Mouse (Mus musculus) forebrain, embryonic 15.5 days (tissue): ENCODE measurements around the gene Serac1. TPM values are rescaled to one million over a fixed set of nuclear protein-coding genes. Genes with fewer than 3 reads are reported as not detected.
A peak's percentile ranks its signal among the peaks of the same experiment; 100 is the strongest.

Source experiments
- ATAC-seq: fragments of 200-750 bp; cut with Nextera tagmentation; replicated peaks from 2 replicates; pipeline ENCODE4 v1.8.0; 2017; ENCODE audit warnings: mild to moderate bottlenecking, moderate TSS enrichment, moderate library complexity
- H3K27ac ChIP-seq: fragments of 300-500 bp; sonication (generic); replicated peaks from 2 replicates; pipeline ENCODE4 v1.5.1; 2015; ENCODE audit warnings: mild to moderate bottlenecking, inconsistent platforms
- H3K27me3 ChIP-seq: fragments of 300-500 bp; sonication (generic); 2 replicates; pipeline ENCODE4 v1.6.1; 2015; ENCODE audit warnings: inconsistent platforms
- H3K36me3 ChIP-seq: fragments of 300-500 bp; sonication (generic); 2 replicates; pipeline ENCODE4 v1.6.1; 2015; ENCODE audit warnings: mild to moderate bottlenecking, inconsistent platforms
- H3K4me1 ChIP-seq: fragments of 300-500 bp; sonication (generic); 2 replicates; pipeline ENCODE4 v1.6.1; 2015; ENCODE audit warnings: inconsistent platforms
- H3K4me2 ChIP-seq: fragments of 300-500 bp; sonication (generic); replicated peaks from 2 replicates; pipeline ENCODE4 v1.6.1; 2015; ENCODE audit warnings: mild to moderate bottlenecking, inconsistent platforms
- H3K4me3 ChIP-seq: fragments of 300-500 bp; sonication (generic); 2 replicates; pipeline ENCODE4 v1.5.1; 2015; ENCODE audit warnings: mild to moderate bottlenecking, inconsistent platforms
- H3K9ac ChIP-seq: fragments of 300-500 bp; sonication (generic); replicated peaks from 2 replicates; pipeline ENCODE4 v1.6.1; 2015; ENCODE audit warnings: mild to moderate bottlenecking, inconsistent platforms
- H3K9me3 ChIP-seq: fragments of 300-500 bp; sonication (generic); 2 replicates; pipeline ENCODE4 v1.6.1; 2016; ENCODE audit warnings: inconsistent platforms
- WGBS: fragments of 180-500 bp; shearing (Covaris S2); methylation state at CpG from one replicate; pipeline ENCODE4 v1.1.7; 2015; ENCODE audit warnings: mixed read lengths; 5-methylcytosine and 5-hydroxymethylcytosine counted together
- polyA plus RNA-seq: library from polyadenylated mRNA; unstranded; fragments of >200 nt; fragmentation: Nextera tagmentation; extraction: Ambion mirVana; gene quantifications from 2 replicates; pipeline ENCODE4 v1.2.1, GENCODE M21; 2015

Gene Serac1
- 12.1 and 15.5 TPM in 2 replicates for polyA plus RNA-seq

GRCm38 (mm10) chr17:6079287-6080122 lies at the start of gene Serac1, which contains the start of gene Gtf2h5:
Gene Serac1, minus strand, starts transcription at chr17:6079741.
Gene Gtf2h5, plus strand, starts transcription at chr17:6079786.
- Histone ChIP-seq H3K9me3 (no peaks in the 10 kb centered on the region), H3K4me3 (peak within 1 kb of the TSS; percentile 97), H3K9ac (peak within 1 kb of the TSS; percentile 80), H3K27me3 (no peaks in the 10 kb centered on the region), H3K4me1 (peaks cover 36% of the 10 kb centered on the region), H3K4me2 (peak within 1 kb of the TSS; percentile 83), H3K27ac (peak within 1 kb of the TSS; percentile 90), H3K36me3 (peaks cover 7% of the 10 kb centered on the region; the same call in 1 of the 2 replicates)
- under 1% methylated on average over 69 of the region's 70 CpGs for WGBS
- peak; percentile 94 for ATAC-seq

GRCm38 (mm10) chr17:6128039-6128438 lies 48.5 kb upstream of the Serac1 start:
- Histone ChIP-seq H3K27me3 (no peaks in the 10 kb centered on the region), H3K4me3 (no peak overlapping the region), H3K9me3 (no peaks in the 10 kb centered on the region), H3K36me3 (peaks cover 22% of the 10 kb centered on the region), H3K27ac (no peak overlapping the region), H3K4me2 (no peak overlapping the region), H3K4me1 (peaks cover 8% of the 10 kb centered on the region), H3K9ac (no peak overlapping the region)
- WGBS, result 74% methylated on average over 3 of the region's 3 CpGs
- no peak for ATAC-seq

DNA sequence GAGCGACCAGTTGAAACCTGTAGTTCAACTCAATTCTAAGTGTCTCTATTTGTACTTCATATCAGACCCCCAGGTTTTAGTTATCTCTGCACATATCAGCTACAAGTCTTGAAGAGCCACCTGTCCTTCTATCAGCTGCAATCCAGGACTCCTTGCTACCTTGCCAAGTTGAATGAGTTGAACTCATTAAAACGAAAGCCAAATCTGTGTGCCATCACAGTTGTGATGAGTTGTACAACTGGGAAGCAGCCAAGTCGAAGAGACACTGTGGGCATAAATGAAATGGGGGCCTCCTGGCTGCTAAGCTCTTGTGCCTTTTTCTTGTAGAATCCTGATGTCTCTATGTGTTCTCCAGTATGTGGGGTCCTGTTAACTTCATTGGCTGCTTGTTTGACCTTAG lies 45.9 kb upstream of the Serac1 start:
- no peak overlapping the region for H3K9ac ChIP-seq
- no peaks in the 10 kb centered on the region for H3K27me3 ChIP-seq
- no peak for ATAC-seq
- peaks cover 8% of the 10 kb centered on the region for H3K4me1 ChIP-seq
- H3K4me2 ChIP-seq, result no peak overlapping the region
- H3K27ac ChIP-seq, result no peak overlapping the region
- H3K9me3 ChIP-seq, result no peaks in the 10 kb centered on the region
- WGBS, result 89% methylated on average over 3 of the region's 3 CpGs
- H3K4me3 ChIP-seq, result no peak overlapping the region
- peaks cover 31% of the 10 kb centered on the region for H3K36me3 ChIP-seq

DNA sequence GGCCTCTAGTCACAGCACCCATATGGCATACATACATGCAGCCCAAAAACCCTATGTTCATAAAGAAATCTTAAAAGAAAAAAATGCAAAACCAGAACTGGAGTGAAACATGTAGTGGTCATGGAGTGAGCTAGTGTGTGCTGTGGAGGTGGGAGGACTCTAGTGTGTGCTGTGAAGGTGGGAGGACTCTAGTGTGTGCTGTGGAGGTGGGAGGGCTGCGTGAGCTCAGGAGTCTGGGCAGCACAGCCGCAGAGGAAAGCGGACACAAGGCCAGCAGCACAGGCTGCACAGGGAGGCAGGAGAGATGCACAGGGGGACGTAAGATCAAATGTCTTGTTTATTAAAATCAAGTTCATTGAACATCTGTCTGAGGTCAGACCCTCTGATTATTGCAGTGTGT lies 44.2 kb upstream of the Serac1 start:
- H3K36me3 ChIP-seq, result peaks cover 31% of the 10 kb centered on the region
- no peak overlapping the region for H3K27ac ChIP-seq
- H3K9me3 ChIP-seq, result no peaks in the 10 kb centered on the region
- no peak overlapping the region for H3K4me3 ChIP-seq
- no peak overlapping the region for H3K4me2 ChIP-seq
- H3K9ac ChIP-seq, result no peak overlapping the region
- no peak for ATAC-seq
- no peaks in the 10 kb centered on the region for H3K27me3 ChIP-seq
- H3K4me1 ChIP-seq, result peaks cover 5% of the 10 kb centered on the region; the same call in 1 of the 2 replicates
- 94% methylated on average over 4 of the region's 4 CpGs for WGBS

DNA sequence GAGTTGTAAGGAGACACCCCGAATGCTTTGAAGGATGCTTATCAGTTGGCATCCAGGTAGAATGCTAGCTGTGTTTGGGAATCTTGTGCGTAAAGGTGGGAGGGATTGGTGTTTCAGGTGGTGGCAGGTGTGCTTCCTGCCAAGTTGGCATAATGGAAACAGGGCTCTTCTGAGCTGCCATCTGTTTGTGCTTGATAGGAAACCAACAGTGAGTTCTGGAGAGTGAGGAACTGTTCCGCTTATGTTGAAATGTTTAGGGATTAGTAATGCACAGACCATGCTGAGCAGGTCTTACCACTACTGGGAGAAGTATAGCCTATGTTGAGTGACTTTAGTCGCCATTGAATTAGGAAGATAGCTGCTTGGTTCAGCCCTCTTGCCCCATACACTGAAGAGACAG lies 39.3 kb upstream of the Serac1 start:
- no peaks in the 10 kb centered on the region for H3K27me3 ChIP-seq
- no peak overlapping the region for H3K4me3 ChIP-seq
- 79% methylated on average over 4 of the region's 4 CpGs for WGBS
- no peaks in the 10 kb centered on the region for H3K9me3 ChIP-seq
- peaks cover 14% of the 10 kb centered on the region for H3K4me1 ChIP-seq
- ATAC-seq, result no peak
- no peak overlapping the region for H3K4me2 ChIP-seq
- H3K27ac ChIP-seq, result no peak overlapping the region
- no peak overlapping the region for H3K9ac ChIP-seq
- H3K36me3 ChIP-seq, result peaks cover 22% of the 10 kb centered on the region

DNA sequence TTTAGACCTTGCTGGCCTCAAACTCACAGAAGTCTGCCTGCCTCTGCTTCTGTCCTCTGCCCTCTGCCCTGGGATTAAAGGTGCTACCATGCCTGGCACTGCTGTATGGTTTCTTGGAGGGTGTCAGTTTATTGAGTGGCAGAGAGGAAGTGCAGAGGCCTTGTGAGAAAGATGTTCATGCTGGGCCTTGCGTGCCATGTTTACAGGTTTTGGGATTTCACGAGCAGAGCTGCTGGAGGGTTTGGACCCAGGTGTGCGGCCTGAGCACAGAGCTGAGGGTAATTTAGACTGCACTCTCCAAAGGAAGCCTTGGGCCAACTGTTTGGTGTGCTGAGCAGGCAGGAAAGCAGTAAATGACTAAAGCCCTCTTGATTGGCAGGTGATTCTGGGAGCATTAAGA lies 38.4 kb upstream of the Serac1 start:
- WGBS, result 83% methylated on average over 3 of the region's 3 CpGs
- Histone ChIP-seq H3K9ac (no peak overlapping the region), H3K4me2 (no peak overlapping the region), H3K9me3 (no peaks in the 10 kb centered on the region), H3K27me3 (no peaks in the 10 kb centered on the region), H3K36me3 (peaks cover 15% of the 10 kb centered on the region), H3K27ac (no peak overlapping the region), H3K4me3 (no peak overlapping the region), H3K4me1 (peaks cover 14% of the 10 kb centered on the region)
- no peak for ATAC-seq

DNA sequence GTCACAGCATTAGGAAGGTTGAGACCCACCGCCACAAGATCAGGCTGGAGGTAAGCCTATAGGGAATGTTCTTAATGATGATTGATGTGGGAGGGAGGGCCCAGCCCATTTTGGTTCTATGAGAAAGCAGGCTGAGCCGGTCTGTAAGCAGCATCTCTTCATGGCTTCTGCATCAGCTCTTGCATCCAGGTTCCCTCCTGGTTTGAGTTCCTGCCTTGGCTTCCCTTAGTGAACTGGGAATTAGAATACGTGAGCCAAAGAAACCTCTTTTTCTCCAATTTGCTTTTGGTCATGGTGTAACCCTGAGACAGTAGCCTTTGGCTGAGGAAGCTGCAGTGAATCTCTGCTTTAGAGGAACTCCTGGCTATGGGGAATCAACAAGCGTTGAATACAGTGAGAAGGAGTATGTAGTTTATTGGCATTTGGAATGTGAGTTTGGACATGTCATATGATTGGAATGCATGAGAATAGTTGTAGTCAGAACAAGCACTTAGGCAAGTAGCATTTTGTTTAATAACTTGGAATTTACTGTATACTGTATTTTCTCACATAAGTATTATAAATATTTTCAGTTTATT lies 37.7 kb upstream of the Serac1 start:
- Histone ChIP-seq H3K27ac (no peak overlapping the region), H3K4me3 (no peak overlapping the region), H3K4me1 (peaks cover 14% of the 10 kb centered on the region), H3K4me2 (no peak overlapping the region), H3K36me3 (peaks cover 8% of the 10 kb centered on the region), H3K9ac (no peak overlapping the region), H3K27me3 (no peaks in the 10 kb centered on the region), H3K9me3 (no peaks in the 10 kb centered on the region)
- no peak for ATAC-seq
- 86% methylated on average over 4 of the region's 4 CpGs for WGBS

DNA sequence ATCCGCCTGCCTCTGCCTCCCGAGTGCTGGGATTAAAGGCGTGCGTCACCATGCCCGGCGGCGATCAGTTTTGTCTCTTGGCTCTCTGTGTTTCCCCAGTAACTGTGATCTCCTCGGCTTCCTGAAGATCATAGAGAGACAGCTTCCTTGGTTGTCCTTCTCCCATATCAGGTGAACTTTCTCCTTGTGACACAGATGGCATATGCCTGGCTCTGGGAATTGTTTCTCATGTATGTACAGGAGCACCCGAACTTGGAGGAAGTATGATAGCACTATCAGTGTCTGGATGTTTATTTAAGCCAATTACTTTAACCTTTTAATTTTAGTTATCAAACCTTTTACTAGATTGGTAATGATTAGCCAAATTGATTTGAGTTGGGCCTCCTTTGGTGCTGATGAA lies 35.5 kb upstream of the Serac1 start:
- WGBS, result 95% methylated on average over 9 of the region's 9 CpGs
- no peak overlapping the region for H3K4me3 ChIP-seq
- H3K9me3 ChIP-seq, result no peaks in the 10 kb centered on the region
- ATAC-seq, result no peak
- no peak overlapping the region for H3K4me2 ChIP-seq
- no peak overlapping the region for H3K9ac ChIP-seq
- no peaks in the 10 kb centered on the region for H3K27me3 ChIP-seq
- H3K27ac ChIP-seq, result no peak overlapping the region
- H3K36me3 ChIP-seq, result peaks cover 7% of the 10 kb centered on the region; the same call in 1 of the 2 replicates
- peaks cover 21% of the 10 kb centered on the region for H3K4me1 ChIP-seq

GRCm38 (mm10) chr17:6113653-6114052 lies 34.1 kb upstream of the Serac1 start:
- peaks cover 9% of the 10 kb centered on the region; the same call in 1 of the 2 replicates for H3K36me3 ChIP-seq
- no peak overlapping the region for H3K4me3 ChIP-seq
- H3K27ac ChIP-seq, result no peak overlapping the region
- no peak overlapping the region for H3K4me2 ChIP-seq
- no peak for ATAC-seq
- H3K9me3 ChIP-seq, result no peaks in the 10 kb centered on the region
- H3K27me3 ChIP-seq, result no peaks in the 10 kb centered on the region
- WGBS, result 89% methylated on average over 6 of the region's 6 CpGs
- peaks cover 29% of the 10 kb centered on the region for H3K4me1 ChIP-seq
- no peak overlapping the region for H3K9ac ChIP-seq

GRCm38 (mm10) chr17:6110956-6111355 lies 31.4 kb upstream of the Serac1 start:
- no peaks in the 10 kb centered on the region for H3K9me3 ChIP-seq
- WGBS, result 80% methylated on average over 3 of the region's 3 CpGs
- no peaks in the 10 kb centered on the region for H3K27me3 ChIP-seq
- H3K27ac ChIP-seq, result no peak overlapping the region
- no peak for ATAC-seq
- no peak overlapping the region for H3K4me3 ChIP-seq
- no peak overlapping the region for H3K4me2 ChIP-seq
- no peak overlapping the region for H3K9ac ChIP-seq
- H3K36me3 ChIP-seq, result peaks cover 9% of the 10 kb centered on the region; the same call in 1 of the 2 replicates
- peaks cover 29% of the 10 kb centered on the region for H3K4me1 ChIP-seq

DNA sequence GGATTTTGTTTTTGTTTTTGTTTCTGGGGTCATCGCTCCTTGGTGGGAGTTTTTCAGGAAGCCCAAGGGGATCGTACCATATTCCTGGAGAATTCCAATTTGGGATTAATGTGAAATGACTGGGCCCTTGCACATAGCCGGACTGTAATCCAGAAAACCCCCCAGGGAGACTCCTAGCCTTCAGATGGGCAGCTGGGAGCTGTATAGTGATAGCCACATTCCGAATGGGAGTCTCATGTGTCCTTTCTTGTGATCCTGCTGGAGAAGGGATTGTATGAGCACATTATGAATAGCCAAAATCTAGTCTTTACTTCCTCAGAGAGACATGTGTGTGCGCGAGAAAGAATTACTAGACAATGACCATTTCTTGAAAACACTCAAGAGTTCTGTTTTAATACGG lies 28.6 kb upstream of the Serac1 start:
- 43% methylated on average over 7 of the region's 7 CpGs for WGBS
- H3K27ac ChIP-seq, result peak overlapping the region; percentile 99; the same call in 1 of the 2 replicates
- peaks cover 36% of the 10 kb centered on the region for H3K4me1 ChIP-seq
- ATAC-seq, result no peak
- H3K4me3 ChIP-seq, result peak overlapping the region; percentile 98
- no peaks in the 10 kb centered on the region for H3K9me3 ChIP-seq
- peaks cover 5% of the 10 kb centered on the region; the same call in 1 of the 2 replicates for H3K36me3 ChIP-seq
- peak overlapping the region; percentile 99 for H3K9ac ChIP-seq
- H3K4me2 ChIP-seq, result peak overlapping the region; percentile 64
- no peaks in the 10 kb centered on the region for H3K27me3 ChIP-seq

- Histone ChIP-seq H3K9me3 (no peaks in the 10 kb centered on the region), H3K9ac (peak overlapping the region; percentile 99), H3K36me3 (peaks cover 5% of the 10 kb centered on the region; the same call in 1 of the 2 replicates), H3K4me1 (peaks cover 36% of the 10 kb centered on the region), H3K27me3 (no peaks in the 10 kb centered on the region), H3K4me2 (peak overlapping the region; percentile 64), H3K27ac (peak overlapping the region; percentile 99), H3K4me3 (peak overlapping the region; percentile 98)
- ATAC-seq, result peak; percentile 65
- WGBS, result under 1% methylated on average over 50 of the region's 50 CpGs
These were observed 27.6 kb upstream of the Serac1 start for GRCm38 (mm10) chr17:6107015-6107601.
